Comparison of ENCODE assay signal across 11 mouse cellular contexts in genomic region chr19:4155223-4156072, GRCm38 (mm10). TPM values are rescaled to one million over a fixed set of nuclear protein-coding genes. Genes with fewer than 3 reads are reported as not detected.
A peak's percentile ranks its signal among the peaks of the same experiment; 100 is the strongest.
DNase-seq lines count a peak whose midpoint lies in the region; ATAC-seq and TF ChIP-seq lines count a peak whose summit lies in the region.
"Had no signal": no experiment of that assay in that cellular context is flagged by ENCODE, and none has a peak within 500 bp of the region (broad histone marks: within the 10 kb centered on the region; RNA-seq: fewer than 3 reads in every experiment).

No protein-coding gene starts in this region.

- H3K9ac ChIP-seq in hindbrain, embryonic 11.5 days (ENCODE audit: low read depth, low read length): no peak overlapping the region
- no peak overlapping the region for H3K9ac ChIP-seq in hindbrain, embryonic 14.5 days

- no peak for TF ChIP-seq POLR2A in thymus, adult 2 months (IDR thresholded peaks at IDR 0.05; ENCODE audit: control insufficient read depth, extremely low read depth, insufficient read depth, low read length, poor library complexity)

- H3K4me3 ChIP-seq in hindbrain, embryonic 11.5 days (ENCODE audit: low read depth, low read length): no peak overlapping the region
- no peak overlapping the region for H3K4me3 ChIP-seq in hindbrain, embryonic 14.5 days (replicated peaks; ENCODE audit: low read length)
- peak overlapping the region; percentile 80 for H3K4me3 ChIP-seq in thymus, adult 2 months (ENCODE audit: control insufficient read depth, insufficient read depth, low read length)

- H3K27ac ChIP-seq in hindbrain, embryonic 11.5 days (ENCODE audit: low read depth, low read length): peak overlapping the region; percentile 58; the same call in 1 of the 2 replicates
- H3K27ac ChIP-seq in hindbrain, embryonic 14.5 days: no peak overlapping the region
- peak overlapping the region; percentile 97 for H3K27ac ChIP-seq in thymus, adult 2 months (ENCODE audit: control insufficient read depth, insufficient read depth, low read length)

- TF ChIP-seq CTCF in thymus, adult 2 months (IDR thresholded peaks at IDR 0.05; ENCODE audit: borderline replicate concordance, control insufficient read depth, extremely low read depth, insufficient read depth, low read length, poor library complexity): no peak

- no peak overlapping the region for H3K4me2 ChIP-seq in hindbrain, embryonic 11.5 days (replicated peaks; ENCODE audit: low read depth, low read length)
- H3K4me2 ChIP-seq in hindbrain, embryonic 14.5 days (replicated peaks): no peak overlapping the region

- ATAC-seq in hindbrain, embryonic 11.5 days (ENCODE audit: low FRiP score): 0 out of 2 replicates have a peak, but pooled peaks have one; percentile 5
- ATAC-seq in hindbrain, embryonic 14.5 days (ENCODE audit: low FRiP score): no peak
- ATAC-seq in inflammation-experienced regulatory T-cells, adult 6 months: peak; percentile 50

- H3K4me1 ChIP-seq in hindbrain, embryonic 11.5 days (replicated peaks; ENCODE audit: control insufficient read depth, insufficient read depth, low read length): no peaks in the 10 kb centered on the region
- H3K4me1 ChIP-seq in hindbrain, embryonic 14.5 days (replicated peaks; ENCODE audit: control insufficient read depth, insufficient read depth, low read length): no peaks in the 10 kb centered on the region
- H3K4me1 ChIP-seq in thymus, adult 2 months (replicated peaks; ENCODE audit: control insufficient read depth, insufficient read depth, low read length): peaks cover 36% of the 10 kb centered on the region

- DNase-seq in hindbrain, embryonic 11.5 days (ENCODE audit: low spot score): no peak
- DNase-seq in hindbrain, embryonic 14.5 days (ENCODE audit: low spot score): no peak
- DNase-seq in thymus, adult 2 months: no peak
- DNase-seq in thymus, adult 18-20 months: no peak
- peak; percentile 43 to 52 for DNase-seq in thymus, postnatal 36 days
- no peak for DNase-seq in adrenal gland, postnatal 4 days (ENCODE audit: low spot score in 2 of 2)
- no peak for DNase-seq in urinary bladder, postnatal 10 days (ENCODE audit: low spot score)

- no peaks in the 10 kb centered on the region for H3K27me3 ChIP-seq in hindbrain, embryonic 11.5 days (ENCODE audit: control insufficient read depth, insufficient read depth, low read length)
- no peaks in the 10 kb centered on the region for H3K27me3 ChIP-seq in hindbrain, embryonic 14.5 days (ENCODE audit: control insufficient read depth, insufficient read depth, low read length)
- H3K27me3 ChIP-seq in thymus, adult 2 months (ENCODE audit: control insufficient read depth, insufficient read depth, low read length): no peaks in the 10 kb centered on the region

- H3K36me3 ChIP-seq in hindbrain, embryonic 11.5 days (ENCODE audit: control insufficient read depth, insufficient read depth, low read length): 0 out of 2 replicates have a peak, but pooled peaks cover 6% of the 10 kb centered on the region
- H3K36me3 ChIP-seq in hindbrain, embryonic 14.5 days (replicated peaks; ENCODE audit: control insufficient read depth, insufficient read depth): peaks cover 76% of the 10 kb centered on the region
- peaks cover 17% of the 10 kb centered on the region for H3K36me3 ChIP-seq in thymus, adult 2 months (ENCODE audit: control insufficient read depth, insufficient read depth, low read length)

- 70% methylated on average over 6 of the region's 6 CpGs for WGBS in hindbrain, embryonic 11.5 days
- WGBS in hindbrain, embryonic 14.5 days: 65% methylated on average over 6 of the region's 6 CpGs
- WGBS in thymus, adult 2 months: 8% methylated on average over 6 of the region's 6 CpGs

- H3K9me3 ChIP-seq in hindbrain, embryonic 11.5 days (ENCODE audit: control insufficient read depth, low read length): no peaks in the 10 kb centered on the region
- H3K9me3 ChIP-seq in hindbrain, embryonic 14.5 days (ENCODE audit: control insufficient read depth, low read length): no peaks in the 10 kb centered on the region

RNA-seq across cellular contexts. Expression of gene Ptprcap, which starts 2.0 kb away (rescaled TPM):
- 1.0 and 1.1 TPM in 2 replicates for polyA plus RNA-seq in hindbrain, embryonic 11.5 days (2014; fragmentation: Nextera tagmentation; extraction: Ambion mirVana)
- 0.44 and 0.68 TPM in 2 replicates for polyA plus RNA-seq in hindbrain, embryonic 14.5 days (2014; fragmentation: Nextera tagmentation; extraction: Ambion mirVana)
- 1,512 and 1,655 TPM in 2 replicates for polyA plus RNA-seq in thymus, adult 2 months (2012; rRNA removed)
- polyA plus RNA-seq in inflammation-experienced regulatory T-cells, adult 6 months (2017; shearing (Covaris generic)): 100 to 1,000 TPM; 802 to 889 (median 855) TPM
- total RNA-seq in adrenal gland, postnatal 4 days (2021): 1 to 10 TPM; 5.1 to 5.2 TPM

RNA-seq across cellular contexts. Expression of gene Coro1b, which starts 7.0 kb away (rescaled TPM):
- 119 and 123 TPM in 2 replicates for polyA plus RNA-seq in hindbrain, embryonic 11.5 days (2014; fragmentation: Nextera tagmentation; extraction: Ambion mirVana)
- polyA plus RNA-seq in hindbrain, embryonic 14.5 days (2014; fragmentation: Nextera tagmentation; extraction: Ambion mirVana): 102 TPM in 2 replicates
- polyA plus RNA-seq in thymus, adult 2 months (2012; rRNA removed): 508 and 533 TPM in 2 replicates
- polyA plus RNA-seq in inflammation-experienced regulatory T-cells, adult 6 months (2017; shearing (Covaris generic)): 100 to 1,000 TPM; 228 to 269 (median 241) TPM
- 100 to 1,000 TPM; 192 to 203 TPM for total RNA-seq in adrenal gland, postnatal 4 days (2021)

RNA-seq across cellular contexts. Expression of gene Rps6kb2, which starts 7.7 kb away (rescaled TPM):
- 42.2 and 45.7 TPM in 2 replicates for polyA plus RNA-seq in hindbrain, embryonic 11.5 days (2014; fragmentation: Nextera tagmentation; extraction: Ambion mirVana)
- 35.8 and 39.7 TPM in 2 replicates for polyA plus RNA-seq in hindbrain, embryonic 14.5 days (2014; fragmentation: Nextera tagmentation; extraction: Ambion mirVana)
- polyA plus RNA-seq in thymus, adult 2 months (2012; rRNA removed): 97.8 and 102 TPM in 2 replicates
- 10 to 100 TPM; 26.3 to 35.3 (median 30.1) TPM for polyA plus RNA-seq in inflammation-experienced regulatory T-cells, adult 6 months (2017; shearing (Covaris generic))
- total RNA-seq in adrenal gland, postnatal 4 days (2021): 10 to 100 TPM; 46.6 to 50.0 TPM

RNA-seq across cellular contexts. Expression of gene Cabp4, which starts 11.6 kb away (rescaled TPM):
- not detected in 2 replicates for polyA plus RNA-seq in hindbrain, embryonic 11.5 days (2014; fragmentation: Nextera tagmentation; extraction: Ambion mirVana)
- polyA plus RNA-seq in hindbrain, embryonic 14.5 days (2014; fragmentation: Nextera tagmentation; extraction: Ambion mirVana): 0.11 and 0.26 TPM in 2 replicates
- polyA plus RNA-seq in thymus, adult 2 months (2012; rRNA removed): 0.26 and 0.53 TPM in 2 replicates
- polyA plus RNA-seq in inflammation-experienced regulatory T-cells, adult 6 months (2017; shearing (Covaris generic)): 1 to 10 TPM in 1 of 3 experiments, under 1 TPM in 2; 0.91 to 1.1 (median 0.97) TPM
- total RNA-seq in adrenal gland, postnatal 4 days (2021): under 1 TPM in 1 of 2 experiments, not detected in 1; 0.20 TPM
- total RNA-seq: gastrocnemius, postnatal 36 days; layer of hippocampus, postnatal 14 days had no signal
- polyA plus RNA-seq: embryonic facial prominence, embryonic 11.5 days had no signal

RNA-seq across cellular contexts. Expression of gene Gpr152, which starts 15.9 kb away (rescaled TPM):
- not detected in 2 replicates for polyA plus RNA-seq in hindbrain, embryonic 11.5 days (2014; fragmentation: Nextera tagmentation; extraction: Ambion mirVana)
- polyA plus RNA-seq in hindbrain, embryonic 14.5 days (2014; fragmentation: Nextera tagmentation; extraction: Ambion mirVana): not detected in 2 replicates
- polyA plus RNA-seq in thymus, adult 2 months (2012; rRNA removed): 0.20 and 0.24 TPM in 2 replicates
- under 1 TPM in 1 of 3 experiments, not detected in 2; 0.22 TPM for polyA plus RNA-seq in inflammation-experienced regulatory T-cells, adult 6 months (2017; shearing (Covaris generic))
- total RNA-seq in adrenal gland, postnatal 4 days (2021): under 1 TPM; 0.08 to 0.14 TPM
- total RNA-seq: gastrocnemius, postnatal 36 days; layer of hippocampus, postnatal 14 days had no signal
- polyA plus RNA-seq: embryonic facial prominence, embryonic 11.5 days had no signal

Comparison
In these comparisons a context has a peak if more than half of its experiments do, and no peak if none do; other contexts are left out.
1. DNase-seq: peak in thymus, postnatal 36 days (2 of 2); none in hindbrain, embryonic 11.5 days (single experiment), hindbrain, embryonic 14.5 days (single experiment), thymus, adult 2 months (single experiment), thymus, adult 18-20 months (0 of 2), adrenal gland, postnatal 4 days (0 of 2) and urinary bladder, postnatal 10 days (single experiment).
2. RNA of gene Ptprcap, which starts 2.0 kb away (polyA plus RNA-seq): 1,512 to 1,655 TPM in thymus, adult 2 months and 802 to 889 TPM in inflammation-experienced regulatory T-cells, adult 6 months; 1.0 to 1.1 TPM in hindbrain, embryonic 11.5 days and 0.44 to 0.68 TPM in hindbrain, embryonic 14.5 days; every median in the first group is over 100 times any median in the second.